Mouse (Mus musculus) lung, postnatal 0 days (tissue): ENCODE measurements at regions not wholly inside any gene's neighbourhood (a gene's known extent, or its start where the extent isn't known, plus 50 kb on each side); places are given as distances from the start of the nearest gene placed in this dataset.

Source experiments
- ATAC-seq: fragments of 200-750 bp; cut with Nextera tagmentation; 2 replicates; pipeline ENCODE4 v1.8.0; 2017; ENCODE audit warnings: moderate library complexity
- DNase-seq: peaks from one replicate; pipeline ENCODE4 v3.0.0-alpha.2; 2016; ENCODE audit warnings: low spot score
- H3K27ac ChIP-seq: fragments of 300-500 bp; sonication (generic); 2 replicates; pipeline ENCODE4 v1.5.1; 2014; ENCODE audit warnings: antibody characterized with exemption, mild to moderate bottlenecking, low read length, mixed read lengths
- H3K27me3 ChIP-seq: fragments of 300-500 bp; sonication (generic); replicated peaks from 2 replicates; pipeline ENCODE4 v1.6.1; 2014; ENCODE audit warnings: low read length, mixed read lengths; ENCODE audit not compliant: insufficient read depth
- H3K36me3 ChIP-seq: fragments of 300-500 bp; sonication (generic); 2 replicates; pipeline ENCODE4 v1.6.1; 2014; ENCODE audit warnings: low read length, mixed read lengths; ENCODE audit not compliant: insufficient read depth
- H3K4me1 ChIP-seq: fragments of 300-500 bp; sonication (generic); 2 replicates; pipeline ENCODE4 v1.6.1; 2014; ENCODE audit warnings: antibody characterized with exemption, low read depth, low read length, mixed read lengths; ENCODE audit not compliant: insufficient read depth
- H3K4me2 ChIP-seq: fragments of 300-500 bp; sonication (generic); replicated peaks from 2 replicates; pipeline ENCODE4 v1.6.1; 2014; ENCODE audit warnings: low read depth, mild to moderate bottlenecking, low read length, moderate library complexity, mixed read lengths
- H3K4me3 ChIP-seq: fragments of 300-500 bp; sonication (generic); 2 replicates; pipeline ENCODE4 v1.5.1; 2014; ENCODE audit warnings: low read depth, low read length
- H3K9ac ChIP-seq: fragments of 300-500 bp; sonication (generic); replicated peaks from 2 replicates; pipeline ENCODE4 v1.6.1; 2014; ENCODE audit warnings: low read depth, mild to moderate bottlenecking
- H3K9me3 ChIP-seq: fragments of 300-500 bp; sonication (generic); 2 replicates; pipeline ENCODE4 v1.6.1; 2016; ENCODE audit warnings: low read length, mixed read lengths
- CTCF ChIP-seq: IDR thresholded peaks from 2 replicates; pipeline ENCODE4 v1.5.1; 2016; ENCODE audit warnings: antibody characterized with exemption, mild to moderate bottlenecking
- EP300 ChIP-seq: IDR thresholded peaks from 2 replicates; pipeline ENCODE4 v1.6.1; 2016; ENCODE audit warnings: antibody characterized with exemption, mild to moderate bottlenecking, control low read depth
- WGBS: fragments of 180-500 bp; shearing (Covaris S2); extraction: QIAGEN DNeasy Blood & Tissue Kit; methylation state at CpG from one replicate; pipeline ENCODE4 v1.1.7; 2014; 5-methylcytosine and 5-hydroxymethylcytosine counted together

DNA sequence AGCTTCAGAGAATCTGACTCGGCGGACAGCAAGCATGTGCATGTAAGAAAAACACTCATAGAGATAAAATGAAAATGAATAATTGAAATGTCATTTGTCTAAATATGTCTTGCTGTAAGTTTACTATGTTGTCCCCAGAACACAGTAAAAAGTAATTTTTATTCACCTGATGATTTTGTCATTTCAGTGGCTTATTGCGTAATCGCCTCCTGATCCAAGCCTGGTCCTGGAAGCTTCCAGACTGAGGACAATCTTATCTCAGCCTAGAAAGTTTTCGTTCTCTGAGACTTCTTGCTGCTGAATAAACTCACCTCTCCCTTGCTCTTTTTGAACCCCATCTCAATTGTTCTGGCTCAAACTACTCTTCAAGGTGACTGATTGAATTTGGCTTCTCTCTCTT lies 1820.7 kb downstream of the Efna5 start:
- Histone ChIP-seq H3K4me2 (no peak overlapping the region), H3K9me3 (no peaks in the 10 kb centered on the region), H3K27me3 (no peaks in the 10 kb centered on the region), H3K4me1 (no peaks in the 10 kb centered on the region), H3K9ac (no peak overlapping the region), H3K4me3 (no peak overlapping the region), H3K27ac (no peak overlapping the region), H3K36me3 (no peaks in the 10 kb centered on the region)
- no peak for DNase-seq
- TF ChIP-seq CTCF (no peak), EP300 (no peak)
- 86% methylated on average over 5 of the region's 5 CpGs for WGBS
- ATAC-seq: no peak

DNA sequence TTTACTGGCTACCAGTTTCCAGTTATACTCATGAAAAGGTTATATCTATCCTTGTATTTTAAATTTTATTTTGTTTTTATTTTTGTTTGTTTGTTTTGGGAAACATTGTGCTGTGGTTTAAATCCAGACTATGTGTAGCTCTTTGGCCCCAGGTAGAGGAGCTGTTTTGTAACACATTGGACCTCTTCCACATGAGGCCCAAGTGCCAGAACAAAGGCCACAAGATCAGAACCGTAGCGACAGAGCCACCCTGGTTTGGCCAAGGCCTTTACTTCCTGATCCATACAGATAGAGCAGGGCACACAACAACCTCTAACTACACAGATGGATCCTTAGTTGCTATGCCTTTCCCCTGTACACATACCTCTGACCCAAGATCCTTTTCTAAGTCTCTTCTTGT lies 1822.6 kb downstream of the Efna5 start:
- Histone ChIP-seq H3K27me3 (no peaks in the 10 kb centered on the region), H3K36me3 (no peaks in the 10 kb centered on the region), H3K4me1 (no peaks in the 10 kb centered on the region), H3K4me2 (no peak overlapping the region), H3K9ac (no peak overlapping the region), H3K4me3 (no peak overlapping the region), H3K9me3 (no peaks in the 10 kb centered on the region), H3K27ac (no peak overlapping the region)
- 96% methylated on average over 2 of the region's 2 CpGs for WGBS
- no peak for TF ChIP-seq EP300
- TF ChIP-seq CTCF: no peak
- DNase-seq (no peak), ATAC-seq (no peak)

DNA sequence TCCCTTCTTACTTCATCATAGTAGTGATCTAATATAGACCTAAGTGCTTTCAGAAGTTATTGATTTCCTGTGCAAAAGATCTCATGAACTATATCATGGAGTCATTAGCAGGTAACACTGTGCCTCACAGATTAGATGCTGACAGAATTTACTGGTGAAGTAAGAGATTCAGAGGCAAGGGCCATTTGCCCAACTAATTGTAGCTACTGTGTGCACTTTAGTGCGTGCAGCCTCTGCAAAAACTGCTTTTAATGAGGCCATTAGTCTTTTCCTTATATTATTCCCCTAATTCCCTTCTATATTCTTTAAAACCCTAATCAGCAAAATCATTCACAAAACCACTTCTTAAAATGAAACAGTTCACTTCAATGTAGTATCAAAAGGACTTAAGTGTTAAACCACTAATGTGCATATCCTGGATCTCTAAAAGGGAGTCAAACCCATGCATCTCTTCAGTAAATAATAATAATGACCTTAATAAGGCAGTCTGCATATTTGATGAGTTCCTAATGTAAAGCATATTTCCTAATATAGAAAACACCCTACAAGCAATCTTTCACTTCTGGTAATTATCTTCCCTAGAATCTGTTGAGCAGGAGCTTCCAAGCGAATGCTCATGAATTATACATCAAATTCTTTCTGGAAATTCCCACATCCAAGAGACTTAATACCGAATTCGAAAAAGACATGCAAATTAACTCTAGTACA lies 1847.4 kb downstream of the Efna5 start:
- DNase-seq: no peak
- TF ChIP-seq EP300: no peak
- no peak for TF ChIP-seq CTCF
- no peaks in the 10 kb centered on the region for H3K9me3 ChIP-seq
- 72% methylated on average over 4 of the region's 4 CpGs for WGBS
- no peaks in the 10 kb centered on the region for H3K36me3 ChIP-seq
- no peaks in the 10 kb centered on the region for H3K4me1 ChIP-seq
- no peak for ATAC-seq
- no peak overlapping the region for H3K4me3 ChIP-seq
- H3K9ac ChIP-seq: no peak overlapping the region
- H3K27ac ChIP-seq: no peak overlapping the region
- no peak overlapping the region for H3K4me2 ChIP-seq
- H3K27me3 ChIP-seq: no peaks in the 10 kb centered on the region

DNA sequence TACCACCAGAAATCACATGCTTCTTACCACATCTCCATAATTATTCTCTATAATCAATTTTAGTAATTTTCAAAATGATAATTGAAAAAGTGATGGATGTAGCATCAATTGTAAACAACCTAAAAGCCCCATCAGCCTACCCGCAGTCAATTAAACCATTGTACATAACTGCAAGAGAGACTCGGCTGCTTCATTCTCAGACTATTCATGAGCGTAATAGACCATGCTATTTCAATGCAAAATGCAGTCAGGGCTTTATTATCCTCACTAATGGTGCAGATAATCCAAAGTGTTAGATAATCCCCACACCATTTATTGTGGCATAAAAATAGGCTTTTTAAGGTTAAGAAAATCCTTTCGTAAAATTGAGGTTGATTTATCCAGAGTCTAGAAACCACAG lies 1862.5 kb downstream of the Efna5 start:
- Histone ChIP-seq H3K27ac (no peak overlapping the region), H3K4me1 (no peaks in the 10 kb centered on the region), H3K9ac (no peak overlapping the region), H3K4me2 (no peak overlapping the region), H3K9me3 (no peaks in the 10 kb centered on the region), H3K36me3 (no peaks in the 10 kb centered on the region), H3K27me3 (no peaks in the 10 kb centered on the region), H3K4me3 (no peak overlapping the region)
- no peak for ATAC-seq
- TF ChIP-seq EP300 (no peak), CTCF (no peak)
- 85% methylated on average over 4 of the region's 4 CpGs for WGBS
- DNase-seq: no peak
